Comparison of ENCODE assay signal across 16 mouse cellular contexts in the genomic region with DNA sequence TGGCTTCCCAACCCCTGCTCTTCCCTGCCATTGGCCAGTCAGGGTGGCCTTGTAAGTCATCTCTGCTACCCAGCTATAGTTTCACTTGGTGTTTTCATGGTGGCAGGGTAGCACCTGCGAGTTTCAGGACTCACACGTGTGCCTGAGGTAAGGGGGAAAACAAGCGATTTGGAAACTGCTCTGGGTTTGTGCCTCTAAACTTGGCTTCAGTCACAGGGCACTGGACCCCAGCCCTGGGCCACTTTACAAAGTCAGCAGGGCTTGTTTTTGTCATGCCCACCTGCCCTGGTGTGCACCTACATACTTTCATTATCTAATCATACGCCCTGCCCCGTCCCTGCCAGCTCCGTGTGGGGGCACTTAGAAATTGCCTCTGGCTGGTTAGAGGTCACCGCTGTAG.
DNase-seq lines count a peak whose midpoint lies in the region; ATAC-seq and TF ChIP-seq lines count a peak whose summit lies in the region.
"Had no signal": no experiment of that assay in that cellular context is flagged by ENCODE, and none has a peak within 500 bp of the region (broad histone marks: within the 10 kb centered on the region; RNA-seq: fewer than 3 reads in every experiment).

No protein-coding gene starts in this region.

- H3K9ac ChIP-seq in heart, adult 2 months (ENCODE audit: low read depth, low read length): no peak overlapping the region
- no peak overlapping the region for H3K9ac ChIP-seq in CH12.LX (ENCODE audit: insufficient read depth, low read depth)
- no peak overlapping the region for H3K9ac ChIP-seq in hindbrain, embryonic 12.5 days
- H3K9ac ChIP-seq: forebrain, embryonic 15.5 days; hindbrain, embryonic 14.5 days had no signal

- TF ChIP-seq CTCF in heart, adult 2 months (IDR thresholded peaks at IDR 0.05): no peak
- TF ChIP-seq CTCF in CH12.LX (conservative IDR thresholded peaks at IDR 0.05 in 1 of 2, IDR thresholded peaks at IDR 0.05 in 1 of 2; ENCODE audit: low read depth in 2 of 2, low read length in 2 of 2): no peak

- 81% methylated on average over 7 of the region's 7 CpGs for WGBS in heart, adult 2 months
- 92% methylated on average over 7 of the region's 7 CpGs for WGBS in macrophage (ENCODE audit: missing documents)
- 93% methylated on average over 7 of the region's 7 CpGs for WGBS in hindbrain, embryonic 12.5 days

- intact Hi-C loops in heart, adult 2 months (cut with DNase I): no loop called here

- DNase-seq in heart, adult 2 months: no peak
- DNase-seq in heart, adult 8-10 months (ENCODE audit: low spot score): no peak
- DNase-seq in A20 (ENCODE audit: low read depth, low spot score): peak; percentile 94
- DNase-seq in CH12.LX (ENCODE audit: extremely low read depth): peak; percentile 87
- DNase-seq in right cerebral cortex, adult 2 months (ENCODE audit: low spot score in 2 of 2): no peak
- DNase-seq in layer of hippocampus, postnatal 25 days (ENCODE audit: extremely low spot score in 1 of 2, low spot score in 1 of 2): no peak
- DNase-seq: cerebellum, adult 18-20 months; cerebellum, adult 9-11 months; cerebellum, postnatal 36 days; gastrocnemius, postnatal 36 days had no signal

- TF ChIP-seq EP300 in heart, adult 2 months (IDR thresholded peaks at IDR 0.05; ENCODE audit: insufficient read depth, low read depth, low read length): no peak
- TF ChIP-seq EP300 in CH12.LX (IDR thresholded peaks at IDR 0.05; ENCODE audit: low read length): peak; percentile 95

- dilution Hi-C loops in CH12.LX (cut with MboI; ENCODE audit: extremely low pct_ligation_motif_present, extremely low pct_unique_long_range_greater_than_20kb, low sequenced_read_pairs): no loop called here

- peaks cover 7% of the 10 kb centered on the region for H3K4me1 ChIP-seq in heart, adult 2 months (ENCODE audit: control insufficient read depth, insufficient read depth, low read length)
- H3K4me1 ChIP-seq in CH12.LX (ENCODE audit: control insufficient read depth in 1 of 2, insufficient read depth in 2 of 2): peaks cover 32 to 81% of the 10 kb centered on the region in 2 experiments
- peaks cover 27% of the 10 kb centered on the region for H3K4me1 ChIP-seq in hindbrain, embryonic 12.5 days

- H3K4me3 ChIP-seq in heart, adult 2 months: no peak overlapping the region
- peak overlapping the region in 1 of 3 experiments; percentile 33 for H3K4me3 ChIP-seq in CH12.LX (replicated peaks in 1 of 3; ENCODE audit: low read depth in 2 of 3, low read length in 2 of 3, poor library complexity in 1 of 3)
- no peak overlapping the region for H3K4me3 ChIP-seq in macrophage (ENCODE audit: inconsistent target)
- no peak overlapping the region for H3K4me3 ChIP-seq in hindbrain, embryonic 12.5 days
- H3K4me3 ChIP-seq: forebrain, embryonic 15.5 days had no signal

- H3K27me3 ChIP-seq in heart, adult 2 months (ENCODE audit: control insufficient read depth, insufficient read depth, low read length): no peaks in the 10 kb centered on the region
- H3K27me3 ChIP-seq in CH12.LX (replicated peaks): no peaks in the 10 kb centered on the region
- H3K27me3 ChIP-seq in hindbrain, embryonic 12.5 days: no peaks in the 10 kb centered on the region
- H3K27me3 ChIP-seq: forebrain, embryonic 15.5 days had no signal

- peak; percentile 4 for TF ChIP-seq RAD21 in CH12.LX (IDR thresholded peaks at IDR 0.05; ENCODE audit: low read depth, low read length)

- ATAC-seq in hindbrain, embryonic 12.5 days (ENCODE audit: low FRiP score): no peak
- ATAC-seq: CD4-positive, CD25-positive, alpha-beta regulatory T cell, adult 4 months; forebrain, embryonic 15.5 days; intestine, embryonic 16.5 days had no signal

- peaks cover 26% of the 10 kb centered on the region for H3K9me3 ChIP-seq in CH12.LX (replicated peaks; ENCODE audit: low read length)
- H3K9me3 ChIP-seq in hindbrain, embryonic 12.5 days (replicated peaks): no peaks in the 10 kb centered on the region
- H3K9me3 ChIP-seq: forebrain, embryonic 15.5 days had no signal

- peak overlapping the region; percentile 79; the same call in 1 of the 2 replicates for H3K4me2 ChIP-seq in CH12.LX (ENCODE audit: insufficient read depth, low read depth, poor library complexity, severe bottlenecking)
- no peak overlapping the region for H3K4me2 ChIP-seq in hindbrain, embryonic 12.5 days (replicated peaks)
- H3K4me2 ChIP-seq: forebrain, embryonic 15.5 days; hindbrain, embryonic 14.5 days had no signal

- H3K36me3 ChIP-seq in heart, adult 2 months (ENCODE audit: control insufficient read depth, insufficient read depth, low read length): 0 out of 2 replicates have a peak, but pooled peaks cover 2% of the 10 kb centered on the region
- peaks cover 0 to 5% of the 10 kb centered on the region in 2 experiments for H3K36me3 ChIP-seq in CH12.LX (replicated peaks in 1 of 2; ENCODE audit: control insufficient read depth in 1 of 2, insufficient read depth in 1 of 2, low read length in 1 of 2)
- no peaks in the 10 kb centered on the region for H3K36me3 ChIP-seq in macrophage (ENCODE audit: inconsistent target)
- no peaks in the 10 kb centered on the region for H3K36me3 ChIP-seq in hindbrain, embryonic 12.5 days
- H3K36me3 ChIP-seq: forebrain, embryonic 15.5 days had no signal

- TF ChIP-seq POLR2A in heart, adult 2 months (IDR thresholded peaks at IDR 0.05; ENCODE audit: insufficient read depth, low read depth, low read length): no peak
- no peak for TF ChIP-seq POLR2A in CH12.LX (IDR thresholded peaks at IDR 0.05; ENCODE audit: low read depth, low read length)

- in situ Hi-C loops in CH12.LX (cut with MboI; ENCODE audit: low pct_ligation_motif_present, low pct_unique_long_range_greater_than_20kb, low sequenced_read_pairs): no loop called here

- no peaks in the 10 kb centered on the region for H3K79me2 ChIP-seq in heart, adult 2 months (replicated peaks; ENCODE audit: control insufficient read depth, insufficient read depth, low read length)
- H3K79me2 ChIP-seq in CH12.LX (replicated peaks; ENCODE audit: control insufficient read depth, extremely low read depth, insufficient read depth, poor library complexity, severe bottlenecking): no peaks in the 10 kb centered on the region
- peaks cover 32% of the 10 kb centered on the region for H3K79me2 ChIP-seq in macrophage (ENCODE audit: inconsistent target)

- peak overlapping the region; percentile 10 for H3K27ac ChIP-seq in heart, adult 2 months
- H3K27ac ChIP-seq in CH12.LX (ENCODE audit: insufficient read depth, low read depth) (peak overlapping the region; percentile 77), macrophage (peak overlapping the region; percentile 97)
- no peak overlapping the region for H3K27ac ChIP-seq in hindbrain, embryonic 12.5 days
- H3K27ac ChIP-seq: forebrain, embryonic 15.5 days; hindbrain, embryonic 14.5 days had no signal

TF ChIP-seq in CH12.LX, 34 proteins besides CTCF, POLR2A, EP300 and RAD21 (continues in another document):
- TF ChIP-seq E2F4 (IDR thresholded peaks at IDR 0.05; ENCODE audit: insufficient replicate concordance, low read depth, low read length): no peak; the same call in 1 of the 2 replicates
- peak; percentile 70 for TF ChIP-seq SIN3A (IDR thresholded peaks at IDR 0.05; ENCODE audit: low read length)
- peak; percentile 36; the same call in 1 of the 2 replicates for TF ChIP-seq ZNF384 (IDR thresholded peaks at IDR 0.05; ENCODE audit: low read depth, low read length)
- peak; percentile 77; the same call in 1 of the 2 replicates for TF ChIP-seq MYC (IDR thresholded peaks at IDR 0.05; ENCODE audit: low read depth, low read length)
- TF ChIP-seq USF2 (conservative IDR thresholded peaks at IDR 0.05; ENCODE audit: low read depth, low read length): no peak
- no peak for TF ChIP-seq TBP (conservative IDR thresholded peaks at IDR 0.05; ENCODE audit: low read depth, low read length)
- 0 out of 2 replicates have a peak, but pooled peaks have one; percentile 7 for TF ChIP-seq MXI1 (IDR thresholded peaks at IDR 0.05; ENCODE audit: low read depth, low read length)
- TF ChIP-seq MAFK (IDR thresholded peaks at IDR 0.05; ENCODE audit: insufficient replicate concordance, low read length): 0 out of 2 replicates have a peak, but pooled peaks have one; percentile 6
- peak; percentile 94 for TF ChIP-seq IRF4 (IDR thresholded peaks at IDR 0.05; ENCODE audit: low read depth, low read length)
- peak; percentile 49; the same call in 1 of the 2 replicates for TF ChIP-seq JUN (IDR thresholded peaks at IDR 0.05; ENCODE audit: insufficient read depth, low read depth, low read length)
- TF ChIP-seq NELFE (IDR thresholded peaks at IDR 0.05; ENCODE audit: low read depth, low read length): no peak; the same call in 1 of the 2 replicates
- TF ChIP-seq ELF1 (IDR thresholded peaks at IDR 0.05; ENCODE audit: low read depth, low read length): no peak
- peak; percentile 39 for TF ChIP-seq JUND (conservative IDR thresholded peaks at IDR 0.05; ENCODE audit: low read depth, low read length)
- no peak for TF ChIP-seq HCFC1 (IDR thresholded peaks at IDR 0.05; ENCODE audit: low read depth, low read length)
- no peak for TF ChIP-seq ZC3H11A (IDR thresholded peaks at IDR 0.05; ENCODE audit: low read depth, low read length)
- TF ChIP-seq ZKSCAN1 (IDR thresholded peaks at IDR 0.05; ENCODE audit: borderline replicate concordance, low read depth, low read length): no peak
- TF ChIP-seq PAX5 (IDR thresholded peaks at IDR 0.05; ENCODE audit: low read length): no peak
- TF ChIP-seq ETS1 (conservative IDR thresholded peaks at IDR 0.05; ENCODE audit: low read depth, low read length): peak; percentile 86
- no peak for TF ChIP-seq UBTF (IDR thresholded peaks at IDR 0.05; ENCODE audit: low read depth, low read length)
- TF ChIP-seq MAZ (IDR thresholded peaks at IDR 0.05; ENCODE audit: low read depth, low read length): peak; percentile 42; the same call in 1 of the 2 replicates
- no peak for TF ChIP-seq CHD1 (IDR thresholded peaks at IDR 0.05; ENCODE audit: low read depth, low read length)
- peak; percentile 80 for TF ChIP-seq MEF2A (IDR thresholded peaks at IDR 0.05; ENCODE audit: borderline replicate concordance, low read depth, low read length)
- no peak; the same call in 1 of the 2 replicates for TF ChIP-seq SMC3 (IDR thresholded peaks at IDR 0.05; ENCODE audit: low read depth, low read length)
- TF ChIP-seq BHLHE40 (IDR thresholded peaks at IDR 0.05; ENCODE audit: low read depth, low read length): peak; percentile 93
- no peak for TF ChIP-seq POLR2AphosphoS2 (IDR thresholded peaks at IDR 0.05; ENCODE audit: low read depth, low read length)
- TF ChIP-seq TCF12 (IDR thresholded peaks at IDR 0.05; ENCODE audit: low read depth, low read length): peak; percentile 99
- TF ChIP-seq GABPA (IDR thresholded peaks at IDR 0.05; ENCODE audit: insufficient replicate concordance, low read depth, low read length): no peak
- TF ChIP-seq NRF1 (IDR thresholded peaks at IDR 0.05; ENCODE audit: low read depth, low read length): no peak
- TF ChIP-seq USF1 (IDR thresholded peaks at IDR 0.05; ENCODE audit: low read depth, low read length): peak; percentile 25; the same call in 1 of the 2 replicates
- TF ChIP-seq MAX (IDR thresholded peaks at IDR 0.05; ENCODE audit: low read length): peak; percentile 88

Comparison
In these comparisons a context has a peak if more than half of its experiments do, and no peak if none do; other contexts are left out.
1. DNase-seq: peak in A20 (single experiment) and CH12.LX (single experiment); none in heart, adult 2 months (0 of 2), heart, adult 8-10 months (single experiment), right cerebral cortex, adult 2 months (0 of 2) and layer of hippocampus, postnatal 25 days (0 of 2).